ENCODE assay signal across 27 mouse cellular contexts in the genomic region with DNA sequence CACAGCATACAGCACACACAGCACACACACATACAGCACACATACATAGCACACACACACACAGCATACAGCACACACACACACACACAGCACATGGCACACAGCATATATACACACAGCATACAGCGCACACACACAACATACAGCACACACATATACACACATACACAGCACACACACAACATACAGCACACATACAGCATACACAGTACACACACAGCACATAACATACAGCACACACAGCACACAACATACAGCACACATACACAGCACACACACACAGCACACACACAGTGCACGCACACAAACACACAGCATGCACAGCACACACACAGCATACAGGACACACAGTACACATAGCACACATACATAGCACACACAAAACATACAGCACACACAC.
DNase-seq lines count a peak whose midpoint lies in the region; ATAC-seq and TF ChIP-seq lines count a peak whose summit lies in the region.
"Had no signal": no experiment of that assay in that cellular context is flagged by ENCODE, and none has a peak within 500 bp of the region (broad histone marks: within the 10 kb centered on the region; RNA-seq: fewer than 3 reads in every experiment).

No protein-coding gene starts in this region.

- no peak overlapping the region for H3K4me3 ChIP-seq in heart, embryonic 10.5 days
- H3K4me3 ChIP-seq in megakaryocyte, embryonic 14.5 days (replicated peaks) = peak overlapping the region; percentile 74
- H3K4me3 ChIP-seq in MEL (ENCODE audit: control insufficient read depth in 1 of 2, insufficient read depth in 1 of 2, low read depth in 2 of 2, low read length in 2 of 2) = no peak overlapping the region
- H3K4me3 ChIP-seq: embryonic facial prominence, embryonic 13.5 days; erythroblast, embryonic 14.5 days; kidney, embryonic 15.5 days; liver, embryonic 15.5 days; lung, embryonic 15.5 days; neural tube, embryonic 13.5 days had no signal

- TF ChIP-seq RAD21 in MEL (IDR thresholded peaks at IDR 0.05; ENCODE audit: low read depth, low read length) = no peak

- TF ChIP-seq POLR2A in MEL (IDR thresholded peaks at IDR 0.05; ENCODE audit: control insufficient read depth in 1 of 2, insufficient read depth in 1 of 2, low read depth in 1 of 2, low read length in 2 of 2, poor library complexity in 1 of 2) = no peak

- no peak for TF ChIP-seq EP300 in MEL (IDR thresholded peaks at IDR 0.05; ENCODE audit: low read depth in 1 of 2, low read length in 2 of 2)

- H3K27ac ChIP-seq in heart, embryonic 10.5 days = no peak overlapping the region
- no peak overlapping the region for H3K27ac ChIP-seq in MEL (ENCODE audit: control insufficient read depth, low read depth, low read length)
- H3K27ac ChIP-seq: embryonic facial prominence, embryonic 13.5 days; kidney, embryonic 15.5 days; liver, embryonic 15.5 days; lung, embryonic 15.5 days; neural tube, embryonic 13.5 days; stomach, postnatal 0 days had no signal

- ATAC-seq in megakaryocyte, adult 5-6 weeks (ENCODE audit: poor library complexity, severe bottlenecking) = no peak
- ATAC-seq: activated CD4-positive, CD25-positive, alpha-beta regulatory T cell, adult 4 months; forebrain, embryonic 14.5 days; hindbrain, embryonic 16.5 days; midbrain, embryonic 16.5 days had no signal

- no peaks in the 10 kb centered on the region for H3K9me3 ChIP-seq in heart, embryonic 10.5 days
- H3K9me3 ChIP-seq in megakaryocyte, embryonic 14.5 days = no peaks in the 10 kb centered on the region
- no peaks in the 10 kb centered on the region for H3K9me3 ChIP-seq in MEL (replicated peaks; ENCODE audit: insufficient read depth, low read length)
- H3K9me3 ChIP-seq: embryonic facial prominence, embryonic 13.5 days; kidney, embryonic 15.5 days; liver, embryonic 15.5 days; lung, embryonic 15.5 days; neural tube, embryonic 13.5 days had no signal

- no peaks in the 10 kb centered on the region for H3K36me3 ChIP-seq in heart, embryonic 10.5 days
- no peaks in the 10 kb centered on the region for H3K36me3 ChIP-seq in megakaryocyte, embryonic 14.5 days (replicated peaks; ENCODE audit: low read length)
- no peaks in the 10 kb centered on the region for H3K36me3 ChIP-seq in MEL (ENCODE audit: control insufficient read depth in 1 of 2, insufficient read depth in 2 of 2, low read length in 2 of 2)
- H3K36me3 ChIP-seq: embryonic facial prominence, embryonic 13.5 days; kidney, embryonic 15.5 days; liver, embryonic 15.5 days; lung, embryonic 15.5 days; neural tube, embryonic 13.5 days had no signal

- DNase-seq in heart, embryonic 10.5 days (ENCODE audit: low spot score) = peak; percentile 48
- no peak for DNase-seq in heart, adult 11 months
- no peak for DNase-seq in MEL (ENCODE audit: low read depth, low spot score)
- DNase-seq in lung, postnatal 4 days = no peak
- DNase-seq in embryo, embryonic 10 days (ENCODE audit: low spot score) = no peak
- DNase-seq: adrenal gland, adult 8-10 months; cerebellum, adult 8-10 months; cerebellum, postnatal 25 days; gastrocnemius, postnatal 14 days; kidney, adult 18-20 months; kidney, postnatal 25 days; right cerebral cortex, postnatal 4 days; thymus, adult 2 months; thymus, postnatal 36 days had no signal

- H3K79me2 ChIP-seq in MEL (ENCODE audit: control insufficient read depth, insufficient read depth, low read length, poor library complexity) = no peaks in the 10 kb centered on the region

- WGBS in heart, embryonic 10.5 days = 73% methylated on average over 2 of the region's 2 CpGs

- H3K27me3 ChIP-seq in heart, embryonic 10.5 days (ENCODE audit: insufficient read depth, poor library complexity, severe bottlenecking) = no peaks in the 10 kb centered on the region
- no peaks in the 10 kb centered on the region for H3K27me3 ChIP-seq in megakaryocyte, embryonic 14.5 days (replicated peaks)
- H3K27me3 ChIP-seq in MEL (ENCODE audit: control insufficient read depth in 1 of 2, insufficient read depth in 2 of 2, low read length in 2 of 2) = no peaks in the 10 kb centered on the region
- H3K27me3 ChIP-seq: embryonic facial prominence, embryonic 13.5 days; kidney, embryonic 15.5 days; liver, embryonic 15.5 days; lung, embryonic 15.5 days; neural tube, embryonic 13.5 days had no signal

- no peak for TF ChIP-seq CTCF in MEL (IDR thresholded peaks at IDR 0.05 in 2 of 3, conservative IDR thresholded peaks at IDR 0.05 in 1 of 3; ENCODE audit: control insufficient read depth in 1 of 3, insufficient read depth in 1 of 3, low read depth in 2 of 3, low read length in 3 of 3, poor library complexity in 1 of 3, severe bottlenecking in 1 of 3)

- H3K9ac ChIP-seq in MEL (ENCODE audit: control insufficient read depth, low read depth, low read length, poor library complexity, severe bottlenecking) = no peak overlapping the region
- H3K9ac ChIP-seq: embryonic facial prominence, embryonic 13.5 days; kidney, embryonic 15.5 days; liver, embryonic 15.5 days; lung, embryonic 15.5 days; neural tube, embryonic 13.5 days had no signal

- H3K4me1 ChIP-seq in heart, embryonic 10.5 days = peaks cover 10% of the 10 kb centered on the region
- peaks cover 77% of the 10 kb centered on the region for H3K4me1 ChIP-seq in megakaryocyte, embryonic 14.5 days
- no peaks in the 10 kb centered on the region for H3K4me1 ChIP-seq in MEL (ENCODE audit: control insufficient read depth in 1 of 2, insufficient read depth in 2 of 2, low read length in 2 of 2)
- H3K4me1 ChIP-seq: embryonic facial prominence, embryonic 13.5 days; kidney, embryonic 15.5 days; liver, embryonic 15.5 days had no signal

TF ChIP-seq in MEL, 35 proteins besides CTCF, POLR2A, EP300 and RAD21:
- TF ChIP-seq E2F4 (IDR thresholded peaks at IDR 0.05; ENCODE audit: borderline replicate concordance, low read depth, low read length) (no peak), HCFC1 (IDR thresholded peaks at IDR 0.05; ENCODE audit: low read depth, low read length) (no peak), POLR2AphosphoS5 (IDR thresholded peaks at IDR 0.05; ENCODE audit: borderline replicate concordance, low read depth, low read length) (0 out of 2 replicates have a peak, but pooled peaks have one; percentile 15)
